Mouse (Mus musculus) kidney, postnatal 0 days (tissue): ENCODE measurements around the gene Tmem132e. TPM values are rescaled to one million over a fixed set of nuclear protein-coding genes. Genes with fewer than 3 reads are reported as not detected.

Source experiments
- ATAC-seq: fragments of 200-750 bp; cut with Nextera tagmentation; replicated peaks from 2 replicates; pipeline ENCODE4 v1.8.0; 2017; ENCODE audit warnings: low read depth, moderate number of reproducible peaks, moderate TSS enrichment, moderate library complexity; ENCODE audit not compliant: low FRiP score
- DNase-seq: peaks from one replicate; pipeline ENCODE4 v3.0.0-alpha.2; 2016; ENCODE audit warnings: low spot score
- H3K27ac ChIP-seq: fragments of 300-500 bp; sonication (generic); 2 replicates; pipeline ENCODE4 v1.5.1; 2014; ENCODE audit warnings: mild to moderate bottlenecking
- H3K27me3 ChIP-seq: fragments of 300-500 bp; sonication (generic); 2 replicates; pipeline ENCODE4 v1.6.1; 2014; ENCODE audit warnings: low read length, mixed read lengths; ENCODE audit not compliant: insufficient read depth
- H3K36me3 ChIP-seq: fragments of 300-500 bp; sonication (generic); 2 replicates; pipeline ENCODE4 v1.6.1; 2014; ENCODE audit warnings: low read length, mixed read lengths; ENCODE audit not compliant: insufficient read depth
- H3K4me1 ChIP-seq: fragments of 300-500 bp; sonication (generic); replicated peaks from 2 replicates; pipeline ENCODE4 v1.6.1; 2014; ENCODE audit warnings: antibody characterized with exemption, low read length, mixed read lengths; ENCODE audit not compliant: insufficient read depth
- H3K4me2 ChIP-seq: fragments of 300-500 bp; sonication (generic); 2 replicates; pipeline ENCODE4 v1.6.1; 2014; ENCODE audit warnings: mild to moderate bottlenecking, low read length, moderate library complexity, mixed read lengths
- H3K4me3 ChIP-seq: fragments of 300-500 bp; sonication (generic); replicated peaks from 2 replicates; pipeline ENCODE4 v1.5.1; 2014; ENCODE audit warnings: low read depth, low read length
- H3K9ac ChIP-seq: fragments of 300-500 bp; sonication (generic); 2 replicates; pipeline ENCODE4 v1.6.1; 2014; ENCODE audit warnings: low read depth, low read length
- H3K9me3 ChIP-seq: fragments of 300-500 bp; sonication (generic); replicated peaks from 2 replicates; pipeline ENCODE4 v1.6.1; 2016; ENCODE audit warnings: low read length, inconsistent platforms, mixed read lengths
- CTCF ChIP-seq: IDR thresholded peaks from 2 replicates; pipeline ENCODE4 v1.5.1; 2016; ENCODE audit warnings: antibody characterized with exemption, low read depth, mild to moderate bottlenecking, moderate library complexity
- WGBS: fragments of 180-500 bp; shearing (Covaris S2); extraction: QIAGEN DNeasy Blood & Tissue Kit; methylation state at CpG from one replicate; pipeline ENCODE4 v1.1.7; 2014; 5-methylcytosine and 5-hydroxymethylcytosine counted together
- polyA plus RNA-seq: library from polyadenylated mRNA; unstranded; fragments of >200 nt; fragmentation: Nextera tagmentation; extraction: Ambion mirVana; gene quantifications from 2 replicates; pipeline ENCODE4 v1.2.1, GENCODE M21; 2015

The Tmem132e gene
- polyA plus RNA-seq, 1 experiment from 2014 or later: 0.18 TPM

- DNase-seq (no peak), ATAC-seq (no peak)
- WGBS: 31% methylated on average over 2 of the region's 3 CpGs
Measured at GRCm38 (mm10) chr11:82399621-82400020, 10.9 kb downstream of the Tmem132e start.

GRCm38 (mm10) chr11:82405641-82406040 lies 16.9 kb downstream of the Tmem132e start:
- Histone ChIP-seq H3K36me3 (no peaks in the 10 kb centered on the region), H3K27me3 (no peaks in the 10 kb centered on the region), H3K4me1 (no peaks in the 10 kb centered on the region), H3K9ac (no peak overlapping the region), H3K4me2 (no peak overlapping the region), H3K27ac (no peak overlapping the region), H3K4me3 (no peak overlapping the region), H3K9me3 (no peaks in the 10 kb centered on the region)
- ATAC-seq (no peak), DNase-seq (peak; percentile 65)
- 18% methylated on average over 3 of the region's 3 CpGs for WGBS
- no peak for TF ChIP-seq CTCF

More at GRCm38 (mm10) chr11:82399621-82400020, 10.9 kb downstream of the Tmem132e start:
- Histone ChIP-seq H3K4me2 (no peak overlapping the region), H3K4me3 (no peak overlapping the region), H3K9me3 (no peaks in the 10 kb centered on the region), H3K27ac (no peak overlapping the region), H3K9ac (no peak overlapping the region), H3K27me3 (no peaks in the 10 kb centered on the region), H3K4me1 (no peaks in the 10 kb centered on the region), H3K36me3 (no peaks in the 10 kb centered on the region)
- TF ChIP-seq CTCF: peak; percentile 60

DNA sequence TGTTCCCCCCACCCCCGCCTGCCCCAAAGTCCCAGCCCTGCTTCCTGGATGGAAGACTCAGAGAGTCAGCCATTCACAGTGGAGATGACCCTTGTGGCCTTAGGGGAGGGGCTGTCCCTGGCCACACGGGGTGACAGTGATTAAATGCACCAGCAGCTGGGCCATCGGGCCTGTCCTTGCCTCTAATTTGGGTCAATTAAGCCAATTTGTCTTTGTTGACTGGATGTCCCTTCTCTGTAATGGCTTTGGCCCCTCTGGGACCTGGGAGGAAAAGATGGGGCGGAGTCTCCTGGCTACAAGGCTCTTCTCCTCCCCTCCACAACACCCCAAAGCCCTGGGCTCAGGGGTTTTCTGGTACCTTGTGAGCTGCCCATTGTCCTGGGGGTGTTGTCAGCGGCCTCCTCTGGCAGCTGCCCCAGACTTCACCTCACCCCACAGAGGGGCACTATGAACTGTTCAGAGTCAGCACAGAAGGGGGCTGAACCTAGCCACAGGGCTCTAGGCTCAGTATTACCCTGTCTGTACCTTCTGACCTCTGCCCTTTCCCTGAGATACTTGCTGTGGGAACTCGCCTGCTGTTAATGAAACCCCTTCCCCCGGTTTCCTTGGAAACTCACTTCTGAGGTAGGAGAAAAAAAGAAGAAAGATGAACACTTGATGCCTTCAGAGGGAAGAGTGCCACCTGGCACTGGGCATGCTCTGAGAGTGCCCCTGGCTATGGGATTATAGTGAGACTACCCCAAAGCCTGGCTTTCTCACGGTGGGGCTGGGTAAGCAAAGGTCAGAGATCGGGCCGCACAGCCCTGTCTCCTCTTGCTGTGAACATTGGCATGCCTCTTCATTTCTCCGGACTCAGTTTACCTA lies 17.9 kb downstream of the Tmem132e start:
- no peak overlapping the region for H3K4me3 ChIP-seq
- H3K27ac ChIP-seq: no peak overlapping the region
- H3K9me3 ChIP-seq: no peaks in the 10 kb centered on the region
- DNase-seq: peak; percentile 41
- WGBS: 47% methylated on average over 11 of the region's 11 CpGs
- H3K36me3 ChIP-seq: no peaks in the 10 kb centered on the region
- no peak for TF ChIP-seq CTCF
- no peak overlapping the region for H3K4me2 ChIP-seq
- ATAC-seq: 0 out of 2 replicates have a peak, but pooled peaks have one; percentile 43
- H3K27me3 ChIP-seq: no peaks in the 10 kb centered on the region
- H3K9ac ChIP-seq: no peak overlapping the region
- no peaks in the 10 kb centered on the region for H3K4me1 ChIP-seq

- WGBS: 83% methylated on average over 1 of the region's 1 CpGs
Measured at GRCm38 (mm10) chr11:82412496-82412895, 23.8 kb downstream of the Tmem132e start.

GRCm38 (mm10) chr11:82418337-82419041 lies 29.8 kb downstream of the Tmem132e start:
- DNase-seq (no peak), ATAC-seq (no peak)
- H3K4me3 ChIP-seq: no peak overlapping the region
- 47% methylated on average over 8 of the region's 9 CpGs for WGBS
- H3K27ac ChIP-seq: no peak overlapping the region
- H3K9me3 ChIP-seq: no peaks in the 10 kb centered on the region
- H3K4me1 ChIP-seq: peaks cover 10% of the 10 kb centered on the region
- TF ChIP-seq CTCF: no peak
- no peak overlapping the region for H3K9ac ChIP-seq
- H3K4me2 ChIP-seq: no peak overlapping the region
- H3K36me3 ChIP-seq: no peaks in the 10 kb centered on the region
- no peaks in the 10 kb centered on the region; the same call in 1 of the 2 replicates for H3K27me3 ChIP-seq

More at GRCm38 (mm10) chr11:82412496-82412895, 23.8 kb downstream of the Tmem132e start:
- Histone ChIP-seq H3K9me3 (no peaks in the 10 kb centered on the region), H3K9ac (no peak overlapping the region), H3K4me1 (peaks cover 10% of the 10 kb centered on the region), H3K36me3 (no peaks in the 10 kb centered on the region), H3K27me3 (no peaks in the 10 kb centered on the region; the same call in 1 of the 2 replicates), H3K4me2 (no peak overlapping the region), H3K27ac (no peak overlapping the region), H3K4me3 (no peak overlapping the region)
- DNase-seq: no peak
- TF ChIP-seq CTCF: no peak
- ATAC-seq: no peak

GRCm38 (mm10) chr11:82421909-82422308 lies 33.2 kb downstream of the Tmem132e start:
- ATAC-seq (no peak), DNase-seq (no peak)
- Histone ChIP-seq H3K9ac (no peak overlapping the region), H3K4me3 (no peak overlapping the region), H3K4me1 (no peaks in the 10 kb centered on the region), H3K27ac (no peak overlapping the region), H3K9me3 (no peaks in the 10 kb centered on the region), H3K4me2 (no peak overlapping the region), H3K36me3 (no peaks in the 10 kb centered on the region), H3K27me3 (no peaks in the 10 kb centered on the region)
- no peak for TF ChIP-seq CTCF
- 52% methylated on average over 5 of the region's 5 CpGs for WGBS
